Mouse (Mus musculus) neutrophil, adult 5-6 weeks (primary cell): ENCODE results near the gene Podxl2. TPM values are rescaled to one million over a fixed set of nuclear protein-coding genes. Genes with fewer than 3 reads are reported as not detected.

Experiments used
- ATAC-seq: fragments of 151-379, 151-347 bp; 2 replicates; pipeline ENCODE4 v1.8.0; 2017; ENCODE audit warnings: mild to moderate bottlenecking, moderate TSS enrichment; ENCODE audit not compliant: insufficient number of reproducible peaks, poor library complexity, low FRiP score, severe bottlenecking; ENCODE audit errors: extremely low read depth
- total RNA-seq: library from RNA; stranded (forward); fragments of 200-1000 nt; gene quantifications from 2 replicates; pipeline ENCODE4 v1.2.3, GENCODE M21; 2017

The Podxl2 gene
- total RNA-seq, 1 experiment from 2014 or later: 0.58 TPM

DNA sequence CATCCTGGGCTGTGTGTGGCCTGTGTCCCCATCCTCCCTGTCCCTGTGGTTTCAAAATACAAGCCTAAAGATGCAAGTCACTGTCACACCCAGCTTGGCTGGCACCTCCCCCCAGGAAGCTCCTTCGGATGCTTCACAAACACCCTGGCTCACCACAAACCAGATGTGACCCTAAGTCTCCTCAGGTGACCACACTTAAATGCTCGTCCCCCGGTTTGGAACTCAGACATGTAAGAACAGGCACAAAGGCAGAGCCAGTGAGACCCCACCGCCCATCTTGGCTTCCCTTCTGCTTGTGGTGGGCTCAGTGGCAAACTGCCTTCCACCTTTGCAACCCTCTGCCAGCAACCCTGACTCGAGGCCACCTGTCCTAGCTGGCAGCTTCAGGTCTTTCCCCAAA lies 39.8 kb downstream of the Podxl2 start:
- no peak for ATAC-seq

- no peak for ATAC-seq
Measured at GRCm38 (mm10) chr6:88833340-88834140, 41.3 kb downstream of the Podxl2 start.

DNA sequence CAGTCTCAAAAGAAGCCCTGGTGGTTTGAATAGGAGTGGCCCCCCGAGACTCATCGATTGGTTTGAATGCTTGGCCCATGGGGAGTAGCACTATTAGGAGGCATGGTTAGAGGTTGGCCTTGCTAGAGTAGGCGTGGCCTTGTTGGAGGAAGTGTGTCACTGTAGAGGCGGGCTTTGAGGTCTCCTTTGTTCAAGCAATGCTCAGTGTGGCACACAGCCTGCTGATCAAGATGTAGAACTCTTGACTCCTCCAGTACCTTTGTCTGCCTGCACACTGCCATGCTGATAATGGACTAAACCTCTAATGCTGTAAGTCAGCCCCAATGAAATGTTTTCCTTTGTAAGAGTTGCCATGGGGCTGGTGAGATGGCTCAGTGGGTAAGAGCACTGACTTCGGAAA lies 42.2 kb downstream of the Podxl2 start:
- ATAC-seq: no peak

GRCm38 (mm10) chr6:88831456-88831855 lies 43.4 kb downstream of the Podxl2 start:
- ATAC-seq: peak; percentile 37; the same call in 1 of the 2 replicates

DNA sequence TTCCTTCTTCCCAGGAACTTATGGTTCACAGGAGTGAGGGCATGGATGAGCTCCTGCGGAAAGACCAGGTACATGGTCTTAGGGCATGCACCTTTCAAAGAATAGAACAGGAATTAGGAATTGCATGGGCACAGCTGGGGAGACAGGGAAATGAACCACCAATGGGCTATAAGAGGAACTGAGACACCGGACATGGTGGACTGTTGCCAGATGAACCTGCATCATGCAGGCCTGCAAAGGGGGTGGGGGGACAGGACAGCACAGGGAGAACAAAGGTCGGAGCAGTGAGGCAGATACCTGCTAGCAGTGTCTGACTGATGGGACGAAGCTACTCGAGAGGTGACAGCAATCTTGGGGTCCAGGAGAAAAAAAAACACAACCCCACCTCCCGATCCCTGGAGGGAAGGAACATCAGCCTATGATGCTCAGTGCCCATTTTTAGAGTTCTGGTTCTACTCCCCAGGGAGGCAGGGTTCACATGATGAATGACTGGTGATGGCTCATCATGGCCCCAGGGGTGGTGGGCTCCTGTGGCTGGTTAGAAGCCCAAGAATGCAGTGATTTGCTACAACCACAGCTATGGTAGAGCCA lies 44.6 kb downstream of the Podxl2 start:
- ATAC-seq: no peak

GRCm38 (mm10) chr6:88829579-88829978 lies 45.3 kb downstream of the Podxl2 start:
- ATAC-seq: no peak

DNA sequence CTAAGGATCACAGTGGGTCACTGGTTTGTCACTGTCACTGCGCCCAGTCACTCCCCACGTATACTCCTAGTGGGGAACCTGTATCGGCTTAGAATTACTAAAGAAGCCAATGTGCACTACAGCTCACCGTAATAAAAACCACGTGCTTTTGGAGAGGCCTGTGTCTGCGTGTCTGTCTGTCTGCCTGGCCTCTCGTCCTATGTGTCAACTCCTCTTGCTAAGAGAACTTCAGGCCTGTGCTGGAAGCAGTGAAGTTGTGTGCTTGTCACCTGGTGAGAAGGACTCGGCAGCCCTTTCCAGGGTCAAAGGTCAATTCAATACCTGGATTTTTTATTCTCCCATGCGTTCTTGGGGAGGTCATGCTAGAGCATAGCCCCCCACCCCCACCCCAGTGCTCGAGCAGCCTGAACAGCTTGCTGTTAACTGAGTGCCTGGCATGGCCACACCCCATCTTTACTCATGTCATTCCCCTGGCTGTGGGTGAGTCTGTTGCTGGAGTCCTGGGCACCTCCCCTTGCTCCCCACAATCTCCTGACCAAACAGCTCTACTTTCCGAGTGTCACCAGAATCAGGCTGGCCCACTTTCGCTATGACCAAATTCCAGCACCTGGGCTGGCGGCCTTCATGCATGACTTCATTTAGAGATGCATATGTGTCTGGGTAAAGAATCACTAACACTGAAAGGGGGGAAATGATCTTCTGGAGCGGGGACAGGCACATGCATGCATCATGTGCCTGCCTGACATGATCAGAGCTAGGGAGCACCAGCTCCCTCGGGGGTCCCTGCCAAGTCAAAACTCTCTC lies 46.4 kb downstream of the Podxl2 start:
- no peak for ATAC-seq

GRCm38 (mm10) chr6:88827395-88828205 lies 47.2 kb downstream of the Podxl2 start:
- ATAC-seq: peak; percentile 72

DNA sequence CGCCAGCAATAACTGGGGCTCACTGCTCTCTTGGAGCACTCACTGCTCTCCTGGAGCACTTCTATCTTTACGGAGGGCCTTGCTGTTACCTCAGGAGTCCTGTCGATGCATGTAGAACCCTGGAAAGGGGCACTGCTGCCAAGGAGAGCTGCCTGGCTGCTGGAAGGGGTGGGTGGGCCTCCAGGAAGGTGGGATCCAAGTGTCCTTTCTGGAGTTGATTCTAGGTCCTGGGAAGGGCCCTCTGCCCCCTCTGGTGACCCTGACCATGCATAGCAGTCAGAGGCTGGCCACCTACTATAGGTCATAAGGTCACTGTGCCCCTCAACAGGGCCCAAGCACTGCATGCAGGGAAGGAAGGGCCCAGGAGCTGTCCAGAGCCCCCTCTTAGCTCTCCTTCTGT lies 47.9 kb downstream of the Podxl2 start:
- ATAC-seq: no peak

- ATAC-seq: no peak
Measured at GRCm38 (mm10) chr6:88826545-88826944, 48.3 kb downstream of the Podxl2 start.

GRCm38 (mm10) chr6:88826088-88826487 lies 48.8 kb downstream of the Podxl2 start:
- ATAC-seq: no peak

DNA sequence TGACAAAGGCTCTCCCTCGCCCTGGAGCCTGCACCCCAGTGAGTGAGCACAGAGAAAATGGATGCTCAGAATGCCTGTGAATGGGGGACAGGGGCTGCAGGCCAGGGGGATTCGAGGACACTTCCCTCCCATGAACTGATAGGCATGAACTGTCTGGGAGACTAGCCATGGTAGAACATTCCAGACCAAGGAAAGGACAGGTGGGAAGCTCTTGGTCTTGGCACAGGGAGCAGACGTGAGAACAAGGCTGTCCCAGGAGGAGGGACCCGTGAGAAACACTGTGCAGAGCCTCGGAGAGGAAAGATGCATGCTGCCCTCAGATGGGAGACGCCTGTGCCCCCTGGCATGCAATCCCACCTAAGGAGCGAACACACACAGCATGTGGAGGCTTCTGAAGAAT lies 50.7 kb downstream of the Podxl2 start:
- no peak for ATAC-seq

- ATAC-seq: no peak
Measured at GRCm38 (mm10) chr6:88821901-88822300, 52.9 kb downstream of the Podxl2 start.

DNA sequence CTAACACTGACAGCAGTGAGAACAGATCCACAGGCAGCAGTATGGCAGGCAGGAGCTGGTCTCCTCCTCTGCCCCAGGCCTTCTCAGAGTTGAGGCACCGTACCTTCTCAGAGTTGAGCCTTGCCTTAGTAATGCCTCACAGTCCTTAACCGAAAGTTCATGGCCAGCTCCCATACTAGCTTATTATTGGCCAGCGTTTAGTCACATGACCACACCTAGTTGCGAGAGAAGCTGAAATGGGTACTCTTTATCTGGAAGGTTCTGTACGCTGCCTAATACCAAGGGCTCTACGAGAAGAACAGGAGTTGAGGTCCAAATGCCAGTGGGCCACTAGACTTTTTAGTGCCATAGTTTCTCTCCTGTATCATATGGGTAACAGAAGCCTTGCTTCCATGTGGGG lies 53.5 kb downstream of the Podxl2 start:
- no peak for ATAC-seq

DNA sequence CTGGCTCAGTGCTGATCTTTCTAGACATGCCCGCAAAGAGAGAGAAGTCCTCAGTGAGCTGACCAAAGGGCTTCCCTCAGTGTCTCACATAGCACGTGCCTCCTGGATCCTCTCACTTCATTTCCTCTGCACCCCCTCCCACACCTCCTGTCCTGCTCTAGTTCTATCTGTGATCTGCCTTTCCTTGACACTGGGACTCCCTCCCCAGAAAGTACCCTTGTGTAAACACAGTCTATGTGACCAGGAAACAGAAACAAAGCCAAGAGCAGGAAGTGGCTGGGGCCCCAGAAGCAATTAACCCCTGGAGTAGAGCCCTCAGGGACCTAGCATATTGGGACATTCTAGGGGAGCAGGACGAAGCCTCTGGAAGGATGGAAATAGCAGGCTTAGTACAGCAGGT lies 54.0 kb downstream of the Podxl2 start:
- ATAC-seq: no peak

DNA sequence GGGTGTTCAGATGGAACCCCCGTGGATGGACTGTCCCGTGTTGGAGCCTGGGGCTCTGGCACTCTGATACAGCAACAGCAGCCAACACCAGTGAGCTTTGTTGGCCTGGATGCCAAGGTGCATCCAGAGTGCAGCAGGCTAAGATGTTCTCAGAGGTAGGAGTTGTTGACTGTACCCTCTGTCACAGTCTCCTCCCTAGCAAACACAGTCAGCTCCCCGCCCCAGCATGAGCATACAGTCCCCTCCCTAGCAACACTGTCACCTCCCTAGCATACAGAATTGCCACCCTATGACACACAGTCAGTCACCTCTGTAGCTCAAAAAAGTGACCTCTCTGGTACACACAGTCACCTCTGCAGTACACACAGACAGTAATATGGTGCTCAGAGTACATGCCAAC lies 57.9 kb downstream of the Podxl2 start:
- no peak for ATAC-seq

- no peak for ATAC-seq
Measured at GRCm38 (mm10) chr6:88815489-88815888, 59.4 kb downstream of the Podxl2 start.

GRCm38 (mm10) chr6:88815036-88815435 lies 59.8 kb downstream of the Podxl2 start:
- no peak for ATAC-seq

DNA sequence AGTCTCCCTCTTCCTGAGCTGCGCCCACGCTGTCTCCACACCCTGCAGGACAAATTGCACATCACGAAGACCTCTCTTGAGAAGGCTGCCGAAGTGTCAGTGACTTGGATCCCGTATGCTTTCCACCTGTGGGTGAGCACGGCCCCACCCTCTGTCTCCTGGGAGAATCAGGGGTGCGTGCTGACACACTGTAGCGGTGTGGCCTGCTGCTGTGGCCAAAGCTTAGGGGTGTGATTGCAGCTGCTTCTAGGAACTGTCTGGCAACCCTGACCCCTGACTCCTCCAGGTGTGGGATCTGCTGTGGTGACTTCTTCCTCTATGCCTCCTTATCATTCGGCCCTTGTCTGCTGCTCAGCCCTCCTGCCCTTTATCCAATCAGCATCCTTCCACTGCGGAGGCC lies 61.0 kb downstream of the Podxl2 start:
- ATAC-seq: no peak
